Mouse (Mus musculus) cerebellum, adult 2 months (tissue): Measurements from ENCODE around the gene Hoxd9. TPM values are rescaled to one million over a fixed set of nuclear protein-coding genes. Genes with fewer than 3 reads are reported as not detected.

ENCODE experiments used
- DNase-seq, 2 experiments: peaks; one replicate each; pipeline ENCODE4 v3.0.0; 2021
- H3K27ac ChIP-seq: fragments of 200-500 bp; 2 replicates; pipeline ENCODE4 v1.5.1; 2012; ENCODE audit warnings: low read length, control low read depth, inconsistent platforms; ENCODE audit not compliant: insufficient read depth
- H3K27me3 ChIP-seq: fragments of 200-500 bp; 2 replicates; pipeline ENCODE4 v1.6.1; 2012; ENCODE audit warnings: inconsistent platforms, mild to moderate bottlenecking, low read length, moderate library complexity; ENCODE audit not compliant: control insufficient read depth, insufficient read depth
- H3K4me1 ChIP-seq: fragments of 200-500 bp; 2 replicates; pipeline ENCODE4 v1.6.1; 2011; ENCODE audit warnings: low read length; ENCODE audit not compliant: control insufficient read depth, insufficient read depth
- H3K4me3 ChIP-seq: fragments of 200-500 bp; replicated peaks from 2 replicates; pipeline ENCODE3; 2011; ENCODE audit warnings: mild to moderate bottlenecking, low read depth, low read length, control low read depth; ENCODE audit not compliant: insufficient read depth
- CTCF ChIP-seq: fragments of 200-500 bp; IDR thresholded peaks from 2 replicates; pipeline ENCODE4 v1.5.1; 2011; ENCODE audit warnings: low read depth, mild to moderate bottlenecking, control low read depth, low read length, moderate library complexity, borderline replicate concordance; ENCODE audit not compliant: insufficient read depth
- POLR2A ChIP-seq: fragments of 200-500 bp; IDR thresholded peaks from 2 replicates; pipeline ENCODE4 v1.6.1; 2011; ENCODE audit warnings: low read length, control low read depth, borderline replicate concordance; ENCODE audit not compliant: insufficient read depth
- WGBS: fragments of 180-500 bp; shearing (Covaris S2); methylation state at CpG from one replicate; pipeline ENCODE4 v1.1.7; 2018; 5-methylcytosine and 5-hydroxymethylcytosine counted together
- polyA plus RNA-seq: library from polyadenylated mRNA; depleted of rRNA; stranded (reverse); fragments of >200 nt; gene quantifications from 2 replicates; pipeline ENCODE4 v1.2.3, GENCODE M21; 2012

The Hoxd9 gene
- polyA plus RNA-seq, 1 experiment: not detected

DNA sequence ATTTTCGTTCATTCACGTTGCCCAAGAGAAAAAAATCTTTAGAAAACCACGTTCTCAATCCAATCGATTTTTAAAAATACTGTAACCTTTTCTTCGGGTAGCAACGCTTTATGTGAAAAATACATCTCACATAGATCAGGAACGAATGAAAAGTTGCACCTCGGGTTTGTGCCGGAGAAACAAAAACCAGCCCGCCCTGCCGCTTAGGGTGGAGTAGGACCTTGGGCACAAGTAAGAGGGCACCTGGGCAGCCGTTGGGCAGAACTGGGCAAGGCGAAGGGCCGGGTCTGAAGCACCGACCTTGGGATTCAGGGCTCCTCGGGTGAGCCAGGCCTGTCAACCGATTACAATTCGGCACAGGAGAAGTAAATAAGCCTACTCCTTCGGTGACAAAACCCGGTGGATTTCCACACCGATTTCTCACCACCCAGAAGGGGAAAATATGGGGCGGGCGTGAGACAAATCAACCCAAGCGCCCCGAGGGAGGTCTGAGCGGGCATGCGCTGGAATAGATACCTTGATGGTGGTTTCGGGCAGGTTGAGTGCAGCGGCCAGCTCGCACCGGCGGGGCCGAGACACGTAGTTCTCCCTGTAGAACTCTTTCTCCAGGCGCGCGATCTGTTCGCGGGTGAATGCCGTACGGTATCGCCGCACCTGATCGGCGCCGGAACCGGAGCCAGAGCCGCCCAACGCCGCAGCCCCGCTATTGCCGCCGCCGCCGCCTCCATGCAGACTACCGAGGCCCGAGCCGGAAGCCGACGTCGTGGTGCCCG lies 40.1 kb upstream of the Hoxd9 start:
- Histone ChIP-seq H3K27me3 (peaks cover 33% of the 10 kb centered on the region; the same call in 1 of the 2 replicates), H3K27ac (no peak overlapping the region), H3K4me3 (no peak overlapping the region), H3K4me1 (no peaks in the 10 kb centered on the region)
- WGBS: 4% methylated on average over 62 of the region's 62 CpGs
- TF ChIP-seq CTCF: no peak
- no peak for TF ChIP-seq POLR2A
- peak in 1 of 2 experiments; percentile 30 for DNase-seq

DNA sequence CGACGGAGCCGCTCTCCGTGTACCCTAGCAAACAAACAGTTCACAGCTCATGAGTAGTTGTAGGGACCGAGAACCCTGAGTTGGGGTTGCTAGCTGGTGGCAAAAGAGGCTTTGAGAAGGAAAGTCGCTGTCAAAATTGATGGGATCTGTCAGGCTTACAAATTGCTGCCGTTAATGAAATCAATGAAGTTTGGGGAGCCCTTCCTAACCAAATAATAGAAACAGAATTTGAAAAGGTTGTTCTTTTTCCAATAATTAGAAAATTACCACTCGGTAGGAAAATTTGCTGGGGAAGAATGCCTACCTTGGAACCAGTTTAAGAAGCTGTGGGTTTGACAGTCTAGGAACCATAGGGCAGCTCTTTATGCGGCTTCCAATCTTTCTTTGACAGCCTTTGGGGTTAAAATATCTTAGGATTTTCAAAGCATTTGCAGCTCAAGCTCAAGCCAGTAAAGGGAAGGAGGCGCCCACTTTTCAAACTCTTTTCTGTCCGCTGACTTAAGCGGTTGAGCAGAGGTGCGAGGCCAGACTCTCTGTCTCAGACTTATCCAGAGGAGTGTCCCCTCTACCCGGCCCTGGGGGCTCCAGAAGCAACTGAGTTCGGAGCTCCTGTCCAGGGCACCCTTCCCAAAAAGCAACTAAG lies 39.4 kb upstream of the Hoxd9 start:
- no peak for DNase-seq
- WGBS: 4% methylated on average over 15 of the region's 15 CpGs
- no peaks in the 10 kb centered on the region for H3K4me1 ChIP-seq
- TF ChIP-seq CTCF (no peak), POLR2A (no peak)
- no peak overlapping the region for H3K27ac ChIP-seq
- no peak overlapping the region for H3K4me3 ChIP-seq
- H3K27me3 ChIP-seq: peaks cover 33% of the 10 kb centered on the region; the same call in 1 of the 2 replicates

DNA sequence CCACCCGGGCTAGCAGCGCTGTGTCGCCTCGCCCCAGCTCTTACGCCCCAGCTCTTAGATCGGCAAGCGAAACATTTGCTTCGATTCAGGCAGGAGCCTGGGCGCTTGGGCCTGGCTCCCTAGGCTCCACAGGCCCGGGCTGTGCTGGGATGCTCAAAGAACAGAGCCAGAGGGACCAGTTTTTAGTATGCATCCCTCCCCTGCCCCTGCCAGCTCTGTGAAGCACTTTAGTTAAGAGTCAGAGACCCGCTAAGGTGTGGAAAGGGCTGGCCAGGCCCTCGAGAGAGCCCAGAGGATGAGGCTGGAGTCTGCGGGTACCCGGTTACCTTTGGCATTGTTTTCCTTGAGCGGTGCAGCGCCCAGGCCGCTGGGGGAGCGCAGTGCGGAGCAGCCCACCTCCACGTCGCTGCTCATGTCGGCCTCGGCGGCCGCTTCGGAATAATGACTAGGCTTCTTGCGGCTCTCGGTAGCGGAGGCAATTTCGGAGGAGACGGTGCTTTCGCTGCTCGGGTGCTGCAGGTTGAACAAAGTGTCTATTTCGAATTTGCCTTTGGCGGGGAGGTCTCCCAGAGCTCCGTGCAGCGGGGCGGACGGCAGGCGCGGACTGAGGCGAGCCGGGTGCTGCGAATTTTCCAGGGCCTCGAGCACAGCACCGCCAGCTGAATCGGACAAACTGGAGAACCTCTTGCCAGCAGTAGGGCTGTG lies 38.7 kb upstream of the Hoxd9 start:
- no peak for TF ChIP-seq POLR2A
- Histone ChIP-seq H3K4me3 (no peak overlapping the region), H3K27ac (no peak overlapping the region), H3K27me3 (peaks cover 33% of the 10 kb centered on the region; the same call in 1 of the 2 replicates), H3K4me1 (no peaks in the 10 kb centered on the region)
- WGBS: 3% methylated on average over 47 of the region's 47 CpGs
- no peak for DNase-seq

DNA sequence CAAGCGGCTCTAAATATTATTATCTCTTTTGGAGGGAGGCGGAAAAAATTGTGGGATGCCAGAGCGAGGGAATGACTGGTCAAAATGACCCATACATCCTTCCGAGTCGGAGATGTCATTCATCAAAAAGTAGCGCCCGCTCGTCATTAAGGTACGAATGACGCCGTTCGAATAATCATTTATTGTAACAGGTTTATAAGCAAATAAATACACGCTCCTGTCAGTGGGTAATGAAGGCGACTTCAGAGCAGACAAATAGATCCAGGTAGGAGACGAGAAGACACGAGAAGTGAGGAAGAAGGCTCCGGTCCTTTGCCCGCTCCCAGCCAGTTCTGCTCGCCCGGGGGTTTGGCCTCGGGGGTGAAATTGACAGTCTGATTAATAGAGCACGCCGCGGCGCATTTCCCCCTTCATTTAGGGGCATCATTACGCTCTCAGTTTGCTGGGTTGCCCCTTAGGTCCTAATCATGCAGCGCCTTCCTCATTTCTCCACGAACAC lies 38.0 kb upstream of the Hoxd9 start, which contains the start of gene Evx2:
Gene Evx2 (minus strand): TSS at position 51 of the 499 bp plus-strand sequence.
- peaks cover 31% of the 10 kb centered on the region; the same call in 1 of the 2 replicates for H3K27me3 ChIP-seq
- no peak for DNase-seq
- H3K4me1 ChIP-seq: no peaks in the 10 kb centered on the region
- TF ChIP-seq POLR2A (no peak), CTCF (no peak)
- no peak within 1 kb of the TSS for H3K27ac ChIP-seq
- no peak within 1 kb of the TSS for H3K4me3 ChIP-seq
- WGBS: 6% methylated on average over 28 of the region's 28 CpGs

DNA sequence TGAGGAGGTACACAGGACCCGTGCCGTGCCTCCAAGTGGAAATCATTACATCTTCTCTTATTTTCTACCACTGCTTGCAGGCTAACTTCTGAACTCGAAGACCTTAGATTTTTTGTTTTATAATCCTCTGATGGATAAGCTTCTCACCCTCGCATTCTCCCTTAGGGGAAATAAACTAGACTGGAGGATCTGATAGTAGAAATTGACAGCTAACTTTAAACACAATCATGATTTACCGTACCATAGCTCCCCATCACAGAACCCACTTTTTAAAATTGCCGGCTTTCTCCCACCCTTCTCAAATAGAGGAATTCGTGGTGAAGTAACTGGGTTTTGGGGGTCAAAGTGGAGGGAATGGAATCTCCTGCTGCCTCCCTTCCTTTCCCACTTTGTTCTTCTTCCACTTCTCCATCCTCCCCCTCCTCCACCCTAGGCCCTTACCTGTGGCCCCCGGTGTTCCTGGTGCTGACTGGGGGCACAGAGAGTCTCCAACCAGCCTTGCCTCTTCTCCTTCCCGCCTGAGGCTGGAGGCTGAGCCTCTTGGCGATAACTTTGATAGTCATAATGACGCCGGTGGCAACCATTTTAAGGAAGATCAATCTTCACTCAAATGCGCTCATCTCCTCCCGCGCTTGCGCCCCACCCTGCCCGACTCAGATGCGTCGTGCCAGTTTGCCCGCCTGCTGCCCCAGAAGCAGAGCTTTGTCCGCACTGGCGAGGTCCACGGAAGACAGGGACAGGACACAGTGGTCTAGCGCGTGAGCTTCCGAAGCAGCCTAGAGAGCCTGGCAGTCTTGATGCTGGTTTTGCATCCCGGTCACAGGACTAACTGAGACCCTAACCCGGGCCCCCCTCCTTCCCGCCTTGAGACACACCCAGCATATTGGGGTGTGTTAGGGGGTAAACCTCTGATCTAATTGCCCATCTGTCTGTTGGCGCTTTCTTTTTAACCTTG lies 36.8 kb upstream of the Hoxd9 start:
- Histone ChIP-seq H3K27me3 (peaks cover 26% of the 10 kb centered on the region; the same call in 1 of the 2 replicates), H3K27ac (no peak overlapping the region), H3K4me1 (no peaks in the 10 kb centered on the region), H3K4me3 (no peak overlapping the region)
- no peak for TF ChIP-seq CTCF
- TF ChIP-seq POLR2A: no peak
- no peak for DNase-seq
- WGBS: 4% methylated on average over 30 of the region's 30 CpGs

DNA sequence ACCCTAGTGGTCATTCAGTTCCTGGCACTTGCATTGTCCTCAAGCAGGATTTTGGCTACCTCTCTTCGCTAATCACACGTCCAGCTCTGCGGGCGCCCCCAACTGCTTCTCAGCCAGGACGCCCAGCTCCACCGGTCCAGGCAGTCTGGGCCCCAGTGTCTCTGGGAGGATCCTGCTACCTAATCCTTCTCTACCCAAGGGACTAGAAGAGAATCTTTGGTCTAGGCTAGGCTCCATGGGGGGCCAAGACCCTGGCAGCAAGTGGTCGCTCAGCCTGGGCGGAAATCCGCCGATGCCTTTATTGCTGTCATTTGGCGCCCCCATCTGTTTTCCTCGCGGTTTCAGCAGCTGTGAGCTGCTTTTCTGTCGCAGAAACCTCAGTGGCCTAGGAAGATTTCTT lies 35.8 kb upstream of the Hoxd9 start:
- 2% methylated on average over 14 of the region's 14 CpGs for WGBS
- H3K4me1 ChIP-seq: no peaks in the 10 kb centered on the region
- H3K4me3 ChIP-seq: no peak overlapping the region
- peaks cover 21% of the 10 kb centered on the region; the same call in 1 of the 2 replicates for H3K27me3 ChIP-seq
- TF ChIP-seq CTCF (no peak), POLR2A (no peak)
- no peak overlapping the region for H3K27ac ChIP-seq
- no peak for DNase-seq
